Mouse (Mus musculus) MEL (cell line): ENCODE results near the gene Vmn2r52.
"Not testable (repeated sequence)": the region's sequence is repeated elsewhere in the genome, so short reads cannot be mapped to it uniquely, and the experiment has no call there.

Experiments used
- CTCF ChIP-seq, 3 experiments: IDR thresholded peaks in 2 of 3; conservative IDR thresholded peaks in 1 of 3; 2 replicates each; pipeline ENCODE4 v1.5.1; 2011 to 2012; ENCODE audit warnings: low read length in 3 of 3, low read depth in 2 of 3, mild to moderate bottlenecking in 2 of 3, improper control_type of control experiment in 1 of 3, inconsistent platforms in 1 of 3, mixed read lengths in 1 of 3, moderate library complexity in 1 of 3; ENCODE audit not compliant: control insufficient read depth in 1 of 3, insufficient read depth in 1 of 3, poor library complexity in 1 of 3, severe bottlenecking in 1 of 3
- MEF2A ChIP-seq: IDR thresholded peaks from 2 replicates; pipeline ENCODE4 v1.6.1; 2014; ENCODE audit warnings: low read depth, mild to moderate bottlenecking, inconsistent platforms, low read length, improper control_type of control experiment; ENCODE audit not compliant: poor library complexity, insufficient replicate concordance, severe bottlenecking; ENCODE audit errors: extremely low read depth
- SIN3A ChIP-seq: IDR thresholded peaks from 2 replicates; pipeline ENCODE4 v1.6.1; 2012; ENCODE audit warnings: low read length, improper control_type of control experiment, inconsistent platforms

DNA sequence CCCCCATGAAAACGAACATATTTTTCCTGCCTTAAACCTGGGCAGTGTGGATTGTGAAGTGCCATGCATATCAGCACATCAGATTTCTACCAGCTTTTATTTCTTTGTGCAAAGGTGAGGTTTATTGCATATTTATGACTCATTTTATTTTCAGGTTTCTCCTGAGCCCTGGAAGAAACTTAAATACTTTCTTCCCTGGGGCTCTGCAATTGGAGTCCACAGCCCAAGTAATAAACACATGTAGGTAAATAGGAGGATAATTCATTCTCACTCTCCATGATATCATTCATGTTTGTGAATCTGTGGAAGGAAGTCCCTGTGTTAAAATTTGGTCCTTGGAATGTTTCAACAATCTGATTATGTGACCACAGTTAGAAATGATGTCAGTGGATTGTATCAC is 70.7 kb downstream of the Vmn2r52 start, which contains the start of gene Vmn2r51:
- TF ChIP-seq MEF2A; SIN3A; CTCF (IDR thresholded peaks at IDR 0.05 in 2 of 3, conservative IDR thresholded peaks at IDR 0.05 in 1 of 3; ENCODE audit: control insufficient read depth in 1 of 3, insufficient read depth in 1 of 3, low read depth in 2 of 3, low read length in 3 of 3, poor library complexity in 1 of 3, severe bottlenecking in 1 of 3): not testable (repeated sequence)
